Mouse (Mus musculus): ENCODE data around the gene Plvap. TPM values are rescaled to one million over a fixed set of nuclear protein-coding genes. Genes with fewer than 3 reads are reported as not detected.

Plvap gene
- total and polyA plus RNA-seq, 2 experiments from 2014 or later, result 7.6 to 10.4 TPM

- Histone ChIP-seq H3K36me3 (ENCODE audit: insufficient read depth, low read length) (peaks cover 26% of the 10 kb centered on the region), H3K4me3 (ENCODE audit: low read depth, low read length) (peak overlapping the region; percentile 95), H3K4me2 (ENCODE audit: low read depth, low read length, poor library complexity, severe bottlenecking) (peak overlapping the region; percentile 88), H3K9me3 (ENCODE audit: low read length) (no peaks in the 10 kb centered on the region), H3K27me3 (ENCODE audit: insufficient read depth, low read length) (no peaks in the 10 kb centered on the region), H3K4me1 (ENCODE audit: insufficient read depth, low read length) (0 out of 2 replicates have a peak, but pooled peaks cover 12% of the 10 kb centered on the region), H3K27ac (ENCODE audit: low read depth, low read length) (no peak overlapping the region), H3K9ac (replicated peaks; ENCODE audit: low read length, poor library complexity, severe bottlenecking) (0 out of 2 replicates have a peak overlapping the region, but pooled peaks have one; percentile 39)
- whole genome bisulfite sequencing, result 13% methylated on average over 7 of the region's 7 CpGs
- no peak for TF ChIP-seq CTCF (IDR thresholded peaks at IDR 0.05)
- ATAC-seq (ENCODE audit: low FRiP score), result no peak
- DNase-seq (ENCODE audit: low spot score), result no peak
These were observed 25.4 kb downstream of the Plvap start for GRCm38 (mm10) chr8:71486136-71486529.

GRCm38 (mm10) chr8:71485142-71486135 lies 26.1 kb downstream of the Plvap start, which contains the start of gene Ano8:
TSS of gene Ano8 (minus strand) at chr8:71485963.
- Histone ChIP-seq H3K36me3 (ENCODE audit: insufficient read depth, low read length) (peaks cover 31% of the 10 kb centered on the region), H3K27ac (ENCODE audit: low read depth, low read length) (peak within 1 kb of the TSS; percentile 82), H3K4me3 (ENCODE audit: low read depth, low read length) (peak within 1 kb of the TSS; percentile 95), H3K9me3 (ENCODE audit: low read length) (no peaks in the 10 kb centered on the region), H3K4me1 (ENCODE audit: insufficient read depth, low read length) (0 out of 2 replicates have a peak, but pooled peaks cover 12% of the 10 kb centered on the region), H3K9ac (replicated peaks; ENCODE audit: low read length, poor library complexity, severe bottlenecking) (peak within 1 kb of the TSS; percentile 95), H3K27me3 (ENCODE audit: insufficient read depth, low read length) (no peaks in the 10 kb centered on the region), H3K4me2 (ENCODE audit: low read depth, low read length, poor library complexity, severe bottlenecking) (peak within 1 kb of the TSS; percentile 88)
- DNase-seq (ENCODE audit: low spot score) (peak; percentile 95), ATAC-seq (ENCODE audit: low FRiP score) (peak; percentile 80)
- no peak for TF ChIP-seq CTCF (IDR thresholded peaks at IDR 0.05)
- WGBS, result 6% methylated on average over 56 of the region's 58 CpGs

GRCm38 (mm10) chr8:71484736-71485135 lies 26.8 kb downstream of the Plvap start:
- Histone ChIP-seq H3K27ac (ENCODE audit: low read depth, low read length) (no peak overlapping the region), H3K27me3 (ENCODE audit: insufficient read depth, low read length) (no peaks in the 10 kb centered on the region), H3K4me3 (ENCODE audit: low read depth, low read length) (peak overlapping the region; percentile 95), H3K36me3 (ENCODE audit: insufficient read depth, low read length) (peaks cover 34% of the 10 kb centered on the region), H3K4me1 (ENCODE audit: insufficient read depth, low read length) (0 out of 2 replicates have a peak, but pooled peaks cover 12% of the 10 kb centered on the region), H3K9me3 (ENCODE audit: low read length) (no peaks in the 10 kb centered on the region), H3K4me2 (ENCODE audit: low read depth, low read length, poor library complexity, severe bottlenecking) (peak overlapping the region; percentile 88), H3K9ac (replicated peaks; ENCODE audit: low read length, poor library complexity, severe bottlenecking) (peak overlapping the region; percentile 95; the same call in 1 of the 2 replicates)
- TF ChIP-seq CTCF (IDR thresholded peaks at IDR 0.05), result no peak
- DNase-seq (ENCODE audit: low spot score) (no peak), ATAC-seq (ENCODE audit: low FRiP score) (no peak)
- 95% methylated on average over 19 of the region's 19 CpGs for WGBS

- no peak for TF ChIP-seq CTCF (IDR thresholded peaks at IDR 0.05)
- ATAC-seq (ENCODE audit: low FRiP score) (no peak), DNase-seq (ENCODE audit: low spot score) (peak; percentile 50)
- Histone ChIP-seq H3K36me3 (ENCODE audit: insufficient read depth, low read length) (peaks cover 39% of the 10 kb centered on the region), H3K4me1 (ENCODE audit: insufficient read depth, low read length) (0 out of 2 replicates have a peak, but pooled peaks cover 12% of the 10 kb centered on the region), H3K4me2 (ENCODE audit: low read depth, low read length, poor library complexity, severe bottlenecking) (no peak overlapping the region), H3K9ac (replicated peaks; ENCODE audit: low read length, poor library complexity, severe bottlenecking) (no peak overlapping the region), H3K27me3 (ENCODE audit: insufficient read depth, low read length) (no peaks in the 10 kb centered on the region), H3K9me3 (ENCODE audit: low read length) (no peaks in the 10 kb centered on the region), H3K27ac (ENCODE audit: low read depth, low read length) (no peak overlapping the region), H3K4me3 (ENCODE audit: low read depth, low read length) (no peak overlapping the region)
- 58% methylated on average over 8 of the region's 8 CpGs for WGBS
These were observed 27.6 kb downstream of the Plvap start for GRCm38 (mm10) chr8:71483932-71484331.

GRCm38 (mm10) chr8:71478943-71479342 lies 32.6 kb downstream of the Plvap start:
- TF ChIP-seq CTCF (IDR thresholded peaks at IDR 0.05), result no peak
- 93% methylated on average over 11 of the region's 11 CpGs for WGBS
- H3K9ac ChIP-seq (replicated peaks; ENCODE audit: low read length, poor library complexity, severe bottlenecking), result no peak overlapping the region
- no peak overlapping the region for H3K4me3 ChIP-seq (ENCODE audit: low read depth, low read length)
- no peaks in the 10 kb centered on the region; the same call in 1 of the 2 replicates for H3K4me1 ChIP-seq (ENCODE audit: insufficient read depth, low read length)
- no peaks in the 10 kb centered on the region for H3K27me3 ChIP-seq (ENCODE audit: insufficient read depth, low read length)
- H3K27ac ChIP-seq (ENCODE audit: low read depth, low read length), result no peak overlapping the region
- no peak for DNase-seq (ENCODE audit: low spot score)
- H3K9me3 ChIP-seq (ENCODE audit: low read length), result no peaks in the 10 kb centered on the region
- no peak for ATAC-seq (ENCODE audit: low FRiP score)
- H3K4me2 ChIP-seq (ENCODE audit: low read depth, low read length, poor library complexity, severe bottlenecking), result no peak overlapping the region
- H3K36me3 ChIP-seq (ENCODE audit: insufficient read depth, low read length), result peaks cover 50% of the 10 kb centered on the region
